Mouse (Mus musculus) right cerebral cortex, postnatal 36 days (tissue): ENCODE results near the gene Ubiad1.

Experiments used
- DNase-seq, 2 experiments: peaks; one replicate each; pipeline ENCODE4 v3.0.0; 2022; ENCODE audit warnings: low spot score in 2 of 2, mixed read lengths in 1 of 2

The Ubiad1 gene

GRCm38 (mm10) chr4:148404748-148405147 lies 39.8 kb downstream of the Ubiad1 start:
- DNase-seq = no peak

GRCm38 (mm10) chr4:148403402-148403801 lies 41.2 kb downstream of the Ubiad1 start:
- no peak for DNase-seq

DNA sequence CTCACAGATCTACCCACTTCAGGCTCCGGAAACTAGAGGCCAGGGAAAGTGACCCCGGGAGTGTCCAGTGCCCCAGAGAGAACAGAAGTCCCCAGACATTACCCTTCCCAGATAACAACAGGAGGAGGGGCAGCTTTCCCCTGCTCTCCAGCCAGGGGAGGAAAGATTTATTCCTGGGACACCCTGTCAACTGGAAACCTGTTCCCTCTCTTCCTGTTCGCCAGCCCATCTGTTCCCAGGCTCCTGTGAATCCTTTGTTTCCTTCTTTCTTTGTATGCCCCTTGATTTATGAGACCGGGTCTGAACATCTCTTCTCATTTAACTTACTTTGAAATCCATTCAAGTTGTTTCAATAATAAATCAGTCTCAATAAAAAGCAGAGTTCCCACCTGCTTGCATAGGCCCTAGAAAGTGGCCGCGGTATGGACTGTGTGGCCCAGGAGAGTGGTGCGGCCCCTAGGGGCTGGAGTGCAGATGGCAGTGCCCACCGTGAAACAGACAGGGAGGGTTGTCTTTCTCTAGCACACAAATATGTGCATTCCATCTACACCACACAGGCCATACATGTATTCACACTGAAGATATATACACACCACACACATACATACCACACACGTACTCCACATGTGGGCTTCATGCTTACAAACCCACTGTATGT lies 45.0 kb downstream of the Ubiad1 start:
- DNase-seq = no peak

DNA sequence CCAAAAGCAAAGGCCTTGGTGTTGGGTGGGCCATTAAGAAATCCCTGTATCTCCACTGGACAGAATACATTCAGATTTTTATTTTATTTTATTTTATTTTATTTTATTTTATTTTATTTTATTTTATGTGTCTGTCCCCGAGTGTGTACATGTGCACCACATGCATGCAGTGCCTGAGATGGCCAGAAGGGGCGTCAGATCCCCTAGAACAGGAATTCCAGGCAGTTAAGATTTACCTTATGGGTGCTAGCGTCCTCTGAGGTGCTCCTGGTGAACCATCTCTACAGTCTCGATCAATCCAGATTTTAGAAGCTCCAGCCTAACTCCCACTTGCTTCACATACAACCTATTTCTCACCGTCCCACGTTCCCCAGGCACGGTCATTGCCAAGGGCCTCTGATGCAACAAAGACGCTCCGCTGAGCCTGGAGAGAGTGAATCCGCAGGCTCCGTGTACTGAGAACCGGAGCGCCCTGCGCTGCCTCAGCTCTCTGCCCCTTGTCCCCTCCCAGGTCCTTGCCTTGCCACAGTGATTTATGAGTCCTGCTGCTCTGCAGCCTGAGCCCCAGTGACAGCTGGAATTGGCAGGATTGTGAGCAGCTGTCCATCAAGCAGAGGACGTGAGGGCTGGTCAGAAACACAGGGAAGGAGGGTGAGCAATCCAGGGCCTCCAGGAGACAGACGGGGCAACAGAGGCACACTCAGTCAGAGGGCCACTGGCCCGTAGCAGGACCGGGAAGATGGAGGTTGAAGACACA lies 46.9 kb downstream of the Ubiad1 start:
- DNase-seq = no peak

GRCm38 (mm10) chr4:148397113-148397512 lies 47.5 kb downstream of the Ubiad1 start:
- no peak for DNase-seq

- DNase-seq = no peak
These were observed 48.7 kb downstream of the Ubiad1 start for GRCm38 (mm10) chr4:148395875-148396274.

DNA sequence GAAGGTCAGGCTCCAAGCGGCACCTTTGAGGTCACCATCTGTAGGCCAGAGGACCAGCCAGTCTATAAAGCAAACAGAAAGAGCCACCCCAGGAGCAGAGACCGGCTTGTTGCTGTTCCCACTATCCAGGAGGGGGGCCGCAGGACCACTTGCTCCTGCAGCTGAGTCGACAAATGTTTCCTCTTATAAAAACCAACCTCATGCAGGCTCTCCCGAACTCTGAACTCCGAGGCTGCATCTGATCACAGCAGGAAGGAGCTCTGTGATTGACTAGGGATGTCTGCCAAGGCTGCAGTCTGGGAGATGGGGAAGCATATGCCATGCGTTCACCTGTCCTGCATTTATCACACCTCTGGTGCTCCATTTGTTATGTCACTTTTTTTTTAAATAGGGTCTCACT lies 49.4 kb downstream of the Ubiad1 start:
- DNase-seq = no peak

- no peak for DNase-seq
These were observed 52.8 kb downstream of the Ubiad1 start for GRCm38 (mm10) chr4:148391714-148392310.

- DNase-seq = no peak
These were observed 54.9 kb downstream of the Ubiad1 start for GRCm38 (mm10) chr4:148389635-148390034.

DNA sequence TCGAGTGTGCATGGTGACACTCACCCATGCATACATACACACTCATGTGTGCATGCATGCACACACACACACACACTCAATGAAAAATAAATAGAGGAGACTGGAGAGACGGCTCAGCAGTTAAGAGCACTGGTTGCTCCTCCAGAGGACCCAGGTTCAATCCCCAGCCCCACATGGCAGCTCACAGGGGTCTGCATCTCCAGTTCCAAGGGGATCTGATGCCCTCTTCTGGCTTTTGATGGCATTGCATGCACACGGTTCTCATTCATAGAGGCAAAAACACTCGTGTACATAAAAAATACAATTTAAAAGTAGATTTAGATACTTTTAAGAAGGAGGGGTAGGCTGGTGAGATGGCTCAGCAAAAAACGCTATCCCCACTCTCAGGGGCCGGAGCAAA lies 55.5 kb downstream of the Ubiad1 start:
- no peak for DNase-seq

GRCm38 (mm10) chr4:148385269-148385668 lies 59.3 kb downstream of the Ubiad1 start:
- DNase-seq = no peak
